Mouse (Mus musculus) midbrain, embryonic 16.5 days (tissue): ENCODE results near the gene Bcas1. TPM values are rescaled to one million over a fixed set of nuclear protein-coding genes. Genes with fewer than 3 reads are reported as not detected.

Experiments used
- ATAC-seq: fragments of 200-750 bp; cut with Nextera tagmentation; 2 replicates; pipeline ENCODE4 v1.8.0; 2017; ENCODE audit warnings: moderate TSS enrichment
- H3K27ac ChIP-seq: fragments of 300-500 bp; sonication (generic); 2 replicates; pipeline ENCODE4 v1.5.1; 2014; ENCODE audit warnings: mild to moderate bottlenecking, low read length, mixed read lengths
- H3K27me3 ChIP-seq: fragments of 300-500 bp; sonication (generic); 2 replicates; pipeline ENCODE4 v1.6.1; 2014; ENCODE audit warnings: low read depth, low read length, mixed read lengths; ENCODE audit not compliant: control insufficient read depth, insufficient read depth
- H3K36me3 ChIP-seq: fragments of 300-500 bp; sonication (generic); 2 replicates; pipeline ENCODE4 v1.6.1; 2014; ENCODE audit warnings: mild to moderate bottlenecking, low read length, moderate library complexity, mixed read lengths; ENCODE audit not compliant: control insufficient read depth, insufficient read depth
- H3K4me1 ChIP-seq: fragments of 300-500 bp; sonication (generic); 2 replicates; pipeline ENCODE4 v1.6.1; 2014; ENCODE audit warnings: mild to moderate bottlenecking, low read length, mixed read lengths; ENCODE audit not compliant: control insufficient read depth, insufficient read depth
- H3K4me2 ChIP-seq: fragments of 300-500 bp; sonication (generic); 2 replicates; pipeline ENCODE4 v1.6.1; 2014; ENCODE audit warnings: mild to moderate bottlenecking, low read length, mixed read lengths
- H3K4me3 ChIP-seq: fragments of 300-500 bp; sonication (generic); 2 replicates; pipeline ENCODE4 v1.5.1; 2014; ENCODE audit warnings: low read depth, mild to moderate bottlenecking, low read length, moderate library complexity, mixed read lengths
- H3K9ac ChIP-seq: fragments of 300-500 bp; sonication (generic); 2 replicates; pipeline ENCODE4 v1.6.1; 2014; ENCODE audit warnings: low read depth, low read length, mixed read lengths
- H3K9me3 ChIP-seq: fragments of 300-500 bp; sonication (generic); replicated peaks from 2 replicates; pipeline ENCODE4 v1.6.1; 2014; ENCODE audit warnings: mild to moderate bottlenecking, low read length, mixed read lengths; ENCODE audit not compliant: control insufficient read depth, poor library complexity, severe bottlenecking
- whole genome bisulfite sequencing: fragments of 180-500 bp; shearing (Covaris S2); extraction: QIAGEN DNeasy Blood & Tissue Kit; methylation state at CpG from one replicate; pipeline ENCODE4 v1.1.7; 2014; 5-methylcytosine and 5-hydroxymethylcytosine counted together
- polyA plus RNA-seq: library from polyadenylated mRNA; unstranded; fragments of >200 nt; fragmentation: Nextera tagmentation; extraction: Ambion mirVana; gene quantifications from 2 replicates; pipeline ENCODE4 v1.2.1, GENCODE M21; 2015

The Bcas1 gene
- polyA plus RNA-seq, 1 experiment from 2014 or later: 7.2 TPM

- H3K9ac ChIP-seq: no peak overlapping the region
- peaks cover 9% of the 10 kb centered on the region for H3K4me1 ChIP-seq
- H3K4me2 ChIP-seq: no peak overlapping the region
- no peaks in the 10 kb centered on the region for H3K27me3 ChIP-seq
- H3K36me3 ChIP-seq: no peaks in the 10 kb centered on the region
- no peak for ATAC-seq
- no peak overlapping the region for H3K27ac ChIP-seq
- no peaks in the 10 kb centered on the region for H3K9me3 ChIP-seq
- H3K4me3 ChIP-seq: no peak overlapping the region
- WGBS: 37% methylated on average over 8 of the region's 8 CpGs
These were observed 80.4 kb downstream of the Bcas1 start for GRCm38 (mm10) chr2:170347131-170347765.

GRCm38 (mm10) chr2:170345410-170345793 lies 82.2 kb downstream of the Bcas1 start:
- H3K27ac ChIP-seq: peak overlapping the region; percentile 55
- no peak overlapping the region for H3K9ac ChIP-seq
- no peak for ATAC-seq
- no peaks in the 10 kb centered on the region for H3K9me3 ChIP-seq
- H3K36me3 ChIP-seq: no peaks in the 10 kb centered on the region
- no peaks in the 10 kb centered on the region for H3K27me3 ChIP-seq
- no peak overlapping the region for H3K4me3 ChIP-seq
- peaks cover 9% of the 10 kb centered on the region for H3K4me1 ChIP-seq
- no peak overlapping the region for H3K4me2 ChIP-seq
- WGBS: 14% methylated on average over 5 of the region's 5 CpGs

- no peak overlapping the region for H3K9ac ChIP-seq
- no peak overlapping the region for H3K4me3 ChIP-seq
- no peaks in the 10 kb centered on the region for H3K27me3 ChIP-seq
- WGBS: 18% methylated on average over 17 of the region's 18 CpGs
- no peaks in the 10 kb centered on the region for H3K9me3 ChIP-seq
- peak overlapping the region; percentile 55 for H3K27ac ChIP-seq
- H3K4me2 ChIP-seq: no peak overlapping the region
- no peaks in the 10 kb centered on the region for H3K36me3 ChIP-seq
- ATAC-seq: no peak
- H3K4me1 ChIP-seq: peaks cover 9% of the 10 kb centered on the region
These were observed 82.9 kb downstream of the Bcas1 start for GRCm38 (mm10) chr2:170344502-170345409.

- peaks cover 9% of the 10 kb centered on the region for H3K4me1 ChIP-seq
- peak overlapping the region; percentile 14; the same call in 1 of the 2 replicates for H3K27ac ChIP-seq
- no peaks in the 10 kb centered on the region for H3K27me3 ChIP-seq
- no peaks in the 10 kb centered on the region for H3K36me3 ChIP-seq
- H3K4me2 ChIP-seq: no peak overlapping the region
- 44% methylated on average over 10 of the region's 10 CpGs for WGBS
- no peaks in the 10 kb centered on the region for H3K9me3 ChIP-seq
- no peak overlapping the region for H3K9ac ChIP-seq
- H3K4me3 ChIP-seq: no peak overlapping the region
- peak; percentile 65; the same call in 1 of the 2 replicates for ATAC-seq
These were observed 83.8 kb downstream of the Bcas1 start for GRCm38 (mm10) chr2:170343819-170344317.

GRCm38 (mm10) chr2:170343133-170343818 lies 84.4 kb downstream of the Bcas1 start:
- 39% methylated on average over 17 of the region's 17 CpGs for WGBS
- H3K36me3 ChIP-seq: no peaks in the 10 kb centered on the region
- H3K4me1 ChIP-seq: peaks cover 9% of the 10 kb centered on the region
- H3K4me2 ChIP-seq: no peak overlapping the region
- peak overlapping the region; percentile 14; the same call in 1 of the 2 replicates for H3K27ac ChIP-seq
- H3K27me3 ChIP-seq: no peaks in the 10 kb centered on the region
- H3K9me3 ChIP-seq: no peaks in the 10 kb centered on the region
- no peak overlapping the region for H3K4me3 ChIP-seq
- H3K9ac ChIP-seq: no peak overlapping the region
- ATAC-seq: peak; percentile 16; the same call in 1 of the 2 replicates

- H3K9ac ChIP-seq: no peak overlapping the region
- WGBS: 87% methylated on average over 12 of the region's 12 CpGs
These were observed 85.3 kb downstream of the Bcas1 start for GRCm38 (mm10) chr2:170342312-170342830.

GRCm38 (mm10) chr2:170341179-170341578 lies 86.5 kb downstream of the Bcas1 start:
- 96% methylated on average over 8 of the region's 8 CpGs for WGBS
- ATAC-seq: no peak

More at GRCm38 (mm10) chr2:170342312-170342830, 85.3 kb downstream of the Bcas1 start:
- no peak overlapping the region for H3K4me3 ChIP-seq
- H3K36me3 ChIP-seq: no peaks in the 10 kb centered on the region
- H3K27ac ChIP-seq: no peak overlapping the region
- H3K4me2 ChIP-seq: no peak overlapping the region
- peaks cover 9% of the 10 kb centered on the region for H3K4me1 ChIP-seq
- no peaks in the 10 kb centered on the region for H3K27me3 ChIP-seq
- ATAC-seq: no peak
- no peaks in the 10 kb centered on the region for H3K9me3 ChIP-seq

GRCm38 (mm10) chr2:170336266-170336760 lies 91.3 kb downstream of the Bcas1 start:
- H3K4me1 ChIP-seq: no peaks in the 10 kb centered on the region
- no peak overlapping the region for H3K4me3 ChIP-seq
- no peak overlapping the region for H3K4me2 ChIP-seq
- H3K27me3 ChIP-seq: no peaks in the 10 kb centered on the region
- 80% methylated on average over 9 of the region's 9 CpGs for WGBS
- H3K27ac ChIP-seq: no peak overlapping the region
- ATAC-seq: no peak
- no peak overlapping the region for H3K9ac ChIP-seq
- no peaks in the 10 kb centered on the region for H3K9me3 ChIP-seq
- H3K36me3 ChIP-seq: no peaks in the 10 kb centered on the region

More at GRCm38 (mm10) chr2:170341179-170341578, 86.5 kb downstream of the Bcas1 start:
- no peak overlapping the region for H3K9ac ChIP-seq
- H3K27me3 ChIP-seq: no peaks in the 10 kb centered on the region
- H3K9me3 ChIP-seq: no peaks in the 10 kb centered on the region
- no peak overlapping the region for H3K4me2 ChIP-seq
- H3K27ac ChIP-seq: no peak overlapping the region
- H3K36me3 ChIP-seq: no peaks in the 10 kb centered on the region
- H3K4me1 ChIP-seq: peaks cover 9% of the 10 kb centered on the region
- no peak overlapping the region for H3K4me3 ChIP-seq
